Mouse (Mus musculus) 3T3-L1 (cell line): Measurements from ENCODE around the gene Madcam1.
"Not testable (repeated sequence)": the region's sequence is repeated elsewhere in the genome, so short reads cannot be mapped to it uniquely, and the experiment has no call there.

Source experiments
- DNase-seq: peaks from one replicate; pipeline ENCODE4 v3.0.0-alpha.2; 2015; ENCODE audit warnings: low read depth, low spot score

Gene Madcam1

DNA sequence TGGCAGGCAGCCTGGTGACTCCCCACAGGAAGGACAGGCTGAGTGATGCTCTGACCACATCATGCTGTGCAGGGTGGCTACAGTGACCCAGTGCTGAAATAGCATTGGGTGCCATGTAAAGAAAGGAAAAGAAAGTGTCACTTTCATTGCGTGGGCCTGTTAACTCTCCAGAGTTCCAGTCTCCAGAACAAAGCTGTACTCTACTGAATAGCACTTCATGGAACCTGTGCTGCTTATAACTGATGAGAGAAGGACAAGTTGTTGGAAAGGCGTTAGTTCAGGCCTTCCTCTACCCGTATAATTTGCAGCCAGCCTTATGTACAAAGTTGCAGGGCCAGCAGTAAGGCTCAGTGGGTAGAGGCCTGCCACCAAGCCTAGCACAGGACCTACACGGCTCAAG is 24.4 kb downstream of the Madcam1 start, which contains the start of gene Gzmm:
TSS of gene Gzmm (plus strand) at position 301 of the 400 bp plus-strand sequence.
- DNase-seq = no peak

DNA sequence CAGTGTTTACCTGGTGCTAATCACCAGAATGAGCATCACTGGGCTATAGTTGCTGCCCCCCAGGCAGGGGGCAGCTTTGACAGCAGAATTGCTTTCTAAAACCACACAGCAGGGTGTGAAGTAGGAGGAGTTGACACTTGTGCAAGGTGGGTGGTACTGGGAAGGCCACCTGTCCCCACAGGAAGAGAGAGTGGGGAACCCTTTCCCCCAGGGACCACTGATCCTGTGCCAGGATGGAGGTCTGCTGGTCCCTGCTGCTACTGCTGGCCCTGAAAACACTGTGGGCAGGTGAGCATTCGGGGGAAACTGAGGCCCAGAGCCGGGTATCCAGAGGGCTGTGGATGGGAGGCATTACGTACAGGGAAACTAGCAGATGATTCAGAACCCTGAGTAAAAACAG is 24.8 kb downstream of the Madcam1 start:
- DNase-seq = no peak

GRCm38 (mm10) chr10:79691986-79692548 is 27.7 kb downstream of the Madcam1 start:
- DNase-seq = no peak

GRCm38 (mm10) chr10:79693580-79694378 is 29.4 kb downstream of the Madcam1 start:
- DNase-seq = no peak

DNA sequence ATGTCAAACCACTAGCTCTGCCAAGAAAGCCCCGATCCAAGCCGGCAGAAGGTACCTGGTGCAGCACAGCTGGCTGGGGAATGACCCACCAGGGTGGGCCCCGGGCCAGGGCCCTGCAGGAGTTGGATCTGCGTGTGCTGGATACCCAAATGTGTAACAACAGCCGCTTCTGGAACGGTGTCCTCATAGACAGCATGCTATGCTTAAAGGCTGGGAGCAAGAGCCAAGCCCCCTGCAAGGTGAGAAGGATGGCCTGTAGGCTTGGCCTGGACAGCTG is 30.0 kb downstream of the Madcam1 start:
- no peak for DNase-seq

GRCm38 (mm10) chr10:79695231-79696128 is 31.1 kb downstream of the Madcam1 start:
- DNase-seq = peak; percentile 83

DNA sequence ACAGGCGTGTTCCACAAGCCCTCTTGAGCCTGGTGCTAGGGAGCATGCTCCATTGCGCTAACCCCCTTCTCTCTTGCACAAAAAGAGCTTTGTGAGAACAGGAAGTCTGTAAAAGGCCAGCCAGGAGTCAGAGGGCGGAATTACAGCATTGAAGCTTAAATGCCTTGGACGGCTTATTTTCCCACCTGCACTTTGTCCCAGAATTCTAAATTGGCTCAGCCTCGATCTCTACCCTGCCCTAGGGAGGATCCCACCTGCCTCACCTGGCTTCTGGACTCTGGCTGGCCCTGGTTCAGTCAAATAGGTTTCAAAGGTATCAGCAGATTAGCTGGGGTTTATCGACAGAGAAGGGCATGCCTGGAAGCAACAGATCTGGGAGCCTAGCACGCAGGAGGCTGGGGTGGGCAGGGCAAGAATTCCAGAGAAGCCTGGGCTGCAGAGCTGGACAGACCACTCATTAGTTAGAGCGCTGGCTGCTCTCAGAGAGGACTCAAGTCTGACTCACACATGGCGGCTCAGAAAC is 31.8 kb downstream of the Madcam1 start:
- peak; percentile 71 for DNase-seq

- DNase-seq = no peak
Observed at GRCm38 (mm10) chr10:79697916-79698315, 33.6 kb downstream of the Madcam1 start.

DNA sequence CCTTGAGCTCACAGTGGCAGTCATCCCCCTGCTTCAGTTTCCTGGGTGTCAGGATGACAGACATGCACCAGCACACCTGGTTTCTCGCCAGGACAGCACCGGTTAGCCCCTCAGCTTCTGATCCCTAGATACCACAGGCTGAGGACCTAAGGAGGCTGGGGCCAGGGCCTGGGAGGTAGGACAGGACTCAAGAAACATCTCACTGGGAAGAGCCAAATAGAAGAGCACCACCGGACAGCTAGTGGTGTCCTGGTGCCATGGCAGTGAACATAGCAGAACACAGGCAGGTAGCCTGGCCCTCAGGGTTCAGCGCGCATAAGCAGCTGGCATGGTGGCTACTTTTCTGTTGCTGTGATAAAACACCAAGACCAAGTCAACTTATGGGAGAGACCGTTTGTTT is 34.1 kb downstream of the Madcam1 start:
- no peak for DNase-seq

DNA sequence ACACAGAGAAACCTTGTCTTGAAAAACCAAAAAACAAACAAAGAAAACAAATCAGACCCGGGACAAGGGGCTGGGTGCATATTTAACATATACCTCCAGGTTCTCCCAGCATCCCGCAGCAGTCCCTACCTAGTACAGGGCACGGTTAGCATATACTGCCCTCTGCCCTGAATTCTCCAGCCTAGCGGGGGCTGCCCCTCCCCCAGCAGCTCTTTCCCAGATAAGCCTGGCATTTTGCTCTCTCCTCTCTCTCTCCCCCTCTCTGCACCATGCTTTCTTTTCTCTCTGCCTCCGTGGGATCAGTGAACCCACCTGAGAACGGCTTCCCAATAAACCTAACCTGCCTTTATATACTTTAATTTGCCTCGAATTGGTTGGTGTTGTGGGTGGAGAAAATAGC is 36.3 kb downstream of the Madcam1 start:
- no peak for DNase-seq

DNA sequence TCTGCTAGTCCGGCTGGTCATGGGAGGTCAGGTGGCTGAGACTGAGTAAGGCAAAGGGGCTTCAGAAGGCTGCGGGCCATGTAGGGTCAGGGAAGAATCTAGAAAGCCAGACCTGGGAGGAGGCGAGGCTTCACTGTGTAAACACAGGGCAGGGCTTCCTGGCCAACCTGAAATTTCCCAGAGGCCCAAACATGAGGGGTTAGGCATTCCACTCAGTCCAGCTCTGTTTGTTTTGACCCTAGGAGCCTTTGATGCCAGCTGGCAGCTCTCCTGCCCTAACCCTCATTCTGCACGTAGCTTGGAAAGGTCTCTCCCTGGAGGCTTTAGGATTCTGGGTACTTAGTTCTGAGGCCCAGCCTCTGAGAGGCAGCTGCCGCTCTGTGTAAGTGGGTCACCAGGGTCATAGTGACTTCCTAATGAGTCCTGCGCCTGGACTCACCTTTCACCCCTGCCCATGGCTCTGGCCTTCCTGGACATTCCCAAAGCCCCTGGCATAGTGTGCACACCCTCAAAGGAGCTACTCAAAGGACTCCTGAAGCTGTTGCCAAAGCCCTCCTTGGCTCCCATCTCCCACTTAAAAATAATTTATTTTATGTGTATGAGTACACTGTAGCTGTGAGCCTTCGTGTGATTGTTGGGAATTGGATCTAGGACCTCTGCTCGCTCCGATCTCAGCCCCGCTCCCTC is 37.2 kb downstream of the Madcam1 start:
- DNase-seq = no peak

GRCm38 (mm10) chr10:79702970-79703369 is 38.6 kb downstream of the Madcam1 start:
- not testable (repeated sequence) for DNase-seq

DNA sequence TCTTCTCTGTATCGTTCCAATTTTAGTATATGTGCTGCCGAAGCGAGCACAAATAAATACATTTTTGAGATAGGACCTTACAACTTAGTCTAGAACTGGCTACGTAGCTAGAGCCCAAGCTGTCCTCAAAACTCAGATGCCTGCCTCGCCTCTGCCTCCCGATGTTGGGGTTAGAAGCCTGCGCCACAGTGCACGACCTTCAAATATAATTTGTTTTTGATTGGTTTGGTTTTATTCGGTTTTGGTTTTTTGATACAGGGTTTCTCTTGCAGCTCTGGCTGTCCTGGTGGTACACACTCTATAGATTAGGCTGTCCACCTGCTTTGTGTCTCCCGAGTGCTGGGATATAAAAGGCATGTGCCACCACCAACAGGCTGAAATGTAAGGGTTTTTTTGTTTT is 39.2 kb downstream of the Madcam1 start:
- DNase-seq = no peak

DNA sequence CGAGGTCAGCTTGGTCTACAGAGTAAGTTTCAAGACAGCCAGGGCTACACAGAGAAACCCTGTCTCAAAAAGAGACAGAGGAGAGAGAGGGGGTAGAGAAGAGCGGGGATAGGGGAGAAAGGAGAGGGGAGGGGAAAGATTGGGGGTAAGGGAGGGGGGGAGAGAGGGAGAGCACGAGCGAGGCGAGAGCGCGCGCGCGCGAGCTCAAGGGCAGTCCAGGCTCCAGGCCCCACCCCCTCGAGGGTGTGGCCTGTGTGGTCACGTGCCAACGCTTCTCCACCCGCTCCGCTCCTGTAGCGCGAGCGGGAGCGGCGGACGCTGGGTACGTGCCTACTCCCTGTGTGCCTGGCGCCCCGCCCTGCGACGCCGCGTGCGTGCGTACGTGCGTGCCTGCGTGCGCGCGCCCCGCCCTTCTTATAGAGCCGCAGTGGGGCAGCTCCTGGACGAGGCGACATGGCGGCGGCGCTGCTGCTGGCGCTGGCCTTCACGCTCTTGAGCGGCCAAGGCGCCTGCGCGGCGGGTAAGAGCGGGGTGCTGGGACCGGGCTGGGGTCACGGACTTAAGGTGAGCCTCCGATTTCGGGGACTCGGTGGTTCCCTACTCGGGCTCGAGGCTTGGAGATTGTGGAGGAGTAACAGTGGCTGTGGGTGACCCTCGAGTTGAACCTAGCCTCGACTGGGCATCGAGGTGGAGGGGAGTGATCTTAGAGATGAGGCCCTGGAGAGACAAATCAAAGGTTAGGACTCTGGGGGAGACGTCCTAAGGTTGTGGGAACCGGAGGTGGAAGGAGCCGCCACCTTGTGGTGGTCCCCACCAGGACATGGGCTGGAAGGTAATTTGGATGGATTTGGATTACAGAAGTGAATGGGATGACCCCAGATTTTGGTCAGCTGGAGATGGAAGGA is 40.0 kb downstream of the Madcam1 start, which contains the start of gene Bsg:
TSS of gene Bsg (plus strand) at position 427 of the 905 bp plus-strand sequence.
- peak; percentile 96 for DNase-seq

DNA sequence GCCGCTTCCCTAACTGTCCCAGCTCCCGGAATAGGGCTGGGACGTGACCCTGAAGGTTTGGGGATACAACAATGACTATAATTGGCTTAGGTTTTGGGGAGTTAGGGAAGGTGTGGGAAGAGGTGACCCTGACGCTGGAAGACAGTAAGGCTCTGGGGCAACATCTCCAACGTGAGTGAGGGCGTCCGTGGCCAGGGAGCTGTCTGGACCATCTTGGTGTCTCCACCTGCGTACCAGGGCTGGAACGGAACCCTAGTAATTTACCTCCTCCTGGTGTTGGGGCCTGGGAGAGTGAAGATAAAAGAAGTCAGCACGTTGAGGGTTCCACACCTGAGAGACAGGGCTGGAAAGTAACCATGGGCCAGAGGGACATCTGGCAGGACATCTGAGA is 40.6 kb downstream of the Madcam1 start:
- DNase-seq = no peak

GRCm38 (mm10) chr10:79705951-79706350 is 41.6 kb downstream of the Madcam1 start:
- no peak for DNase-seq

GRCm38 (mm10) chr10:79706406-79707094 is 42.2 kb downstream of the Madcam1 start:
- DNase-seq = no peak

DNA sequence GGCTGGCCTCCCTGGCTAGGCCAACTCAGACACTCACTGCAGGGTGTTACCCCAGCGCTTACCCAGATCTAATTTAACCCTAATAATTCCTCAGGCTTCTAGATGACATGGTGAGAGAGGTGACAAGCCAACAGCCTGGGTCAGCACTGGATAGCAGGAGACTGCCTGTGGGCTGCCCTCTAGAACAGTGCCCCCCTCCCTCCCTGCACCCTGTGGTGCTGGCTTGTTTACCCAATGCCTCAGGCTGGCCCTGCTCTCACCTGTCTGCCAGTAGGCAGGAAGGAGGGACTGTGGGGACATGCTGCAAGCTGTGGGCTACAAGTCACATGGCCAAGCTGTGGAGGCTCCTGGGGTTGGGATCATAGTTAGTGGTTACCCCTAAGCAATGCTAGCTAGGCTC is 42.8 kb downstream of the Madcam1 start:
- DNase-seq = no peak

DNA sequence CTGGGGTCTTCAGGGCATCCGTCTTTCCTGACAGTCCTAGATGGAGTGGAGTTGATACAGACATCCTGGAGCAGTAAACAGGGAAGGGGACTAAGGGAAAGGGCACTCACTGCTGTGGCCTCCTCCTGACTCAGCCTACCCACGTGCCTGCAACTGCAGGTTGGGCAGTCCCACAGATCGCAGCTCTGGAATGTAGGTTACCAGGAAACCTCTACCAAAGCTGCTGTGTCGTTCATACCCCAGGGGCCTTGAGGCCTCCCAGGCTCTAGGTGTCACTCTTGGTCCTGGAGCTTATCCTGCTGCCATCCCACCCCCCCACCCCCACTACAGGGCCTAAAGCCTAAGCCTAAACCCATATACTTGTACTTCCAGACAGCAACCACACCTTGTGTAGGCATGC is 43.4 kb downstream of the Madcam1 start:
- peak; percentile 74 for DNase-seq

DNA sequence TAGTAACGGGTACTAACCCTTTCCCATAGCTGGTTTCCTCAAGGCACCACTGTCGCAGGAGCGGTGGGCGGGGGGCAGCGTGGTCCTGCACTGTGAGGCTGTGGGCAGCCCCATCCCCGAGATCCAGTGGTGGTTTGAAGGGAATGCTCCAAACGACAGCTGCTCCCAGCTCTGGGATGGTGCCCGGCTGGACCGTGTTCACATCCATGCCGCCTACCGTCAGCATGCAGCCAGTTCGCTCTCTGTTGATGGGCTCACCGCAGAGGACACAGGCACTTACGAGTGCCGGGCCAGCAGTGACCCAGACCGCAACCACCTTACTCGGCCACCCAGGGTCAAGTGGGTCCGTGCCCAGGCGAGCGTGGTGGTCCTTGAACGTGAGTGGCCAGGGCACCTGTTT is 44.3 kb downstream of the Madcam1 start:
- DNase-seq = no peak
